In genomic region chr4:44705151-44705550, GRCm38 (mm10) we compare ENCODE assay signal across 15 mouse cellular contexts. TPM values are rescaled to one million over a fixed set of nuclear protein-coding genes. Genes with fewer than 3 reads are reported as not detected.
DNase-seq lines count a peak whose midpoint lies in the region; ATAC-seq and TF ChIP-seq lines count a peak whose summit lies in the region.
"Had no signal": no experiment of that assay in that cellular context is flagged by ENCODE, and none has a peak within 500 bp of the region (broad histone marks: within the 10 kb centered on the region; RNA-seq: fewer than 3 reads in every experiment).

No protein-coding gene starts in this region.

- TF ChIP-seq CTCF in brain, embryonic 14.5 days (IDR thresholded peaks at IDR 0.05; ENCODE audit: borderline replicate concordance, extremely low read depth, insufficient read depth, insufficient read length), result no peak

- H3K9me3 ChIP-seq in hindbrain, embryonic 10.5 days, result no peaks in the 10 kb centered on the region
- no peaks in the 10 kb centered on the region for H3K9me3 ChIP-seq in hindbrain, embryonic 16.5 days (ENCODE audit: control insufficient read depth, low read length)
- no peaks in the 10 kb centered on the region for H3K9me3 ChIP-seq in midbrain, embryonic 13.5 days
- H3K9me3 ChIP-seq: limb, embryonic 15.5 days; lung, embryonic 15.5 days had no signal

- no peaks in the 10 kb centered on the region for H3K36me3 ChIP-seq in hindbrain, embryonic 10.5 days
- H3K36me3 ChIP-seq in hindbrain, embryonic 16.5 days (ENCODE audit: control insufficient read depth, insufficient read depth, low read length), result no peaks in the 10 kb centered on the region
- H3K36me3 ChIP-seq in midbrain, embryonic 13.5 days, result no peaks in the 10 kb centered on the region
- H3K36me3 ChIP-seq: limb, embryonic 15.5 days; lung, embryonic 15.5 days had no signal

- H3K4me2 ChIP-seq in hindbrain, embryonic 16.5 days (ENCODE audit: low read length), result no peak overlapping the region
- H3K4me2 ChIP-seq in midbrain, embryonic 13.5 days (replicated peaks), result peak overlapping the region; percentile 69

- H3K27ac ChIP-seq in hindbrain, embryonic 10.5 days, result no peak overlapping the region
- no peak overlapping the region for H3K27ac ChIP-seq in hindbrain, embryonic 16.5 days (ENCODE audit: low read depth, low read length)
- no peak overlapping the region for H3K27ac ChIP-seq in midbrain, embryonic 13.5 days
- H3K27ac ChIP-seq: limb, embryonic 15.5 days; lung, embryonic 15.5 days had no signal

- ATAC-seq in hindbrain, embryonic 16.5 days, result no peak
- ATAC-seq in midbrain, embryonic 13.5 days, result no peak

- peak overlapping the region; percentile 61 for H3K4me3 ChIP-seq in hindbrain, embryonic 10.5 days
- no peak overlapping the region for H3K4me3 ChIP-seq in hindbrain, embryonic 16.5 days (ENCODE audit: low read length)
- peak overlapping the region; percentile 13; the same call in 1 of the 2 replicates for H3K4me3 ChIP-seq in midbrain, embryonic 13.5 days (replicated peaks)
- H3K4me3 ChIP-seq: erythroblast, embryonic 14.5 days had no signal

- no peak overlapping the region for H3K9ac ChIP-seq in hindbrain, embryonic 16.5 days (ENCODE audit: low read depth, low read length)
- H3K9ac ChIP-seq in midbrain, embryonic 13.5 days (replicated peaks), result no peak overlapping the region
- H3K9ac ChIP-seq: limb, embryonic 15.5 days; lung, embryonic 15.5 days had no signal

- no peak for DNase-seq in hindbrain, embryonic 10.5 days (ENCODE audit: low spot score)
- DNase-seq in A20 (ENCODE audit: low read depth, low spot score), result peak; percentile 90
- peak; percentile 25 for DNase-seq in brain, embryonic 14.5 days (ENCODE audit: low read depth)
- no peak for DNase-seq in thymus, postnatal 4 days
- DNase-seq in left cerebral cortex, adult 8-10 months (ENCODE audit: low spot score in 2 of 2), result no peak
- DNase-seq in cerebellum, adult 11-12 months, result no peak
- DNase-seq: adrenal gland, postnatal 25 days; heart, postnatal 10 days had no signal

- TF ChIP-seq POLR2A in brain, embryonic 14.5 days (IDR thresholded peaks at IDR 0.05; ENCODE audit: borderline replicate concordance, extremely low read depth, insufficient read depth, insufficient read length, poor library complexity, severe bottlenecking), result no peak

- H3K27me3 ChIP-seq in hindbrain, embryonic 10.5 days (ENCODE audit: insufficient read depth, poor library complexity, severe bottlenecking), result peaks cover 100% of the 10 kb centered on the region
- peaks cover 68% of the 10 kb centered on the region for H3K27me3 ChIP-seq in hindbrain, embryonic 16.5 days (replicated peaks; ENCODE audit: control insufficient read depth, insufficient read depth, low read length)
- H3K27me3 ChIP-seq in midbrain, embryonic 13.5 days, result peaks cover 99% of the 10 kb centered on the region

- peaks cover 52% of the 10 kb centered on the region for H3K4me1 ChIP-seq in hindbrain, embryonic 10.5 days (replicated peaks)
- H3K4me1 ChIP-seq in hindbrain, embryonic 16.5 days (ENCODE audit: control insufficient read depth, insufficient read depth, low read depth, low read length), result peaks cover 17% of the 10 kb centered on the region
- peaks cover 30% of the 10 kb centered on the region for H3K4me1 ChIP-seq in midbrain, embryonic 13.5 days (replicated peaks)

- 10% methylated on average over 3 of the region's 3 CpGs for WGBS in hindbrain, embryonic 10.5 days
- 21% methylated on average over 3 of the region's 3 CpGs for WGBS in hindbrain, embryonic 16.5 days
- WGBS in midbrain, embryonic 13.5 days, result 10% methylated on average over 3 of the region's 3 CpGs

RNA-seq across cellular contexts. Expression of gene Pax5, which starts 5.1 kb away (rescaled TPM):
- 4.4 and 4.9 TPM in 2 replicates for polyA plus RNA-seq in hindbrain, embryonic 10.5 days (2016; fragmentation: Nextera tagmentation; extraction: Ambion mirVana)
- 0.99 and 1.9 TPM in 2 replicates for polyA plus RNA-seq in hindbrain, embryonic 16.5 days (2015; fragmentation: Nextera tagmentation; extraction: Ambion mirVana)
- 5.0 and 15.0 TPM in 2 replicates for polyA plus RNA-seq in brain, embryonic 14.5 days (2012; rRNA removed)
- polyA plus RNA-seq in midbrain, embryonic 13.5 days (2015; fragmentation: Nextera tagmentation; extraction: Ambion mirVana), result 9.7 and 10.4 TPM in 2 replicates
- total RNA-seq in left cerebral cortex, adult 8-10 months (2022), result 1 to 10 TPM in 1 of 4 experiments, under 1 TPM in 1, not detected in 2; 0.07 to 3.7 TPM
- total RNA-seq: common myeloid progenitor, adult 5-6 weeks had no signal
- polyA plus RNA-seq: intestine, embryonic 16.5 days; lung, embryonic 15.5 days had no signal

RNA-seq across cellular contexts. Expression of gene Zcchc7, which starts 50.5 kb away (rescaled TPM):
- polyA plus RNA-seq in hindbrain, embryonic 10.5 days (2016; fragmentation: Nextera tagmentation; extraction: Ambion mirVana), result 19.5 and 25.3 TPM in 2 replicates
- 27.2 and 36.1 TPM in 2 replicates for polyA plus RNA-seq in hindbrain, embryonic 16.5 days (2015; fragmentation: Nextera tagmentation; extraction: Ambion mirVana)
- 34.9 and 38.1 TPM in 2 replicates for polyA plus RNA-seq in brain, embryonic 14.5 days (2012; rRNA removed)
- polyA plus RNA-seq in midbrain, embryonic 13.5 days (2015; fragmentation: Nextera tagmentation; extraction: Ambion mirVana), result 33.4 and 39.1 TPM in 2 replicates
- total RNA-seq in left cerebral cortex, adult 8-10 months (2022), result 10 to 100 TPM; 46.5 to 57.4 (median 51.1) TPM

Comparison
In these comparisons a context has a peak if more than half of its experiments do, and no peak if none do; other contexts are left out.
1. DNase-seq: peak in A20 (single experiment) and brain, embryonic 14.5 days (single experiment); none in hindbrain, embryonic 10.5 days (single experiment), thymus, postnatal 4 days (single experiment), left cerebral cortex, adult 8-10 months (0 of 2) and cerebellum, adult 11-12 months (single experiment).